Mouse (Mus musculus) hindbrain, embryonic 16.5 days (tissue): ENCODE data around the gene Tbc1d30. TPM values are rescaled to one million over a fixed set of nuclear protein-coding genes. Genes with fewer than 3 reads are reported as not detected.
"Not testable (repeated sequence)": the region's sequence is repeated elsewhere in the genome, so short reads cannot be mapped to it uniquely, and the experiment has no call there.

Source experiments
- ATAC-seq: fragments of 200-750 bp; cut with Nextera tagmentation; 2 replicates; pipeline ENCODE4 v1.8.0; 2017; ENCODE audit warnings: moderate TSS enrichment, moderate library complexity
- H3K27ac ChIP-seq: fragments of 300-500 bp; sonication (generic); 2 replicates; pipeline ENCODE4 v1.5.1; 2014; ENCODE audit warnings: low read depth, mild to moderate bottlenecking, control low read depth, low read length, moderate library complexity
- H3K27me3 ChIP-seq: fragments of 300-500 bp; sonication (generic); replicated peaks from 2 replicates; pipeline ENCODE4 v1.6.1; 2014; ENCODE audit warnings: low read length; ENCODE audit not compliant: control insufficient read depth, insufficient read depth
- H3K36me3 ChIP-seq: fragments of 300-500 bp; sonication (generic); 2 replicates; pipeline ENCODE4 v1.6.1; 2014; ENCODE audit warnings: mild to moderate bottlenecking, low read length, moderate library complexity, mixed read lengths; ENCODE audit not compliant: control insufficient read depth, insufficient read depth
- H3K4me1 ChIP-seq: fragments of 300-500 bp; sonication (generic); 2 replicates; pipeline ENCODE4 v1.6.1; 2014; ENCODE audit warnings: low read depth, low read length; ENCODE audit not compliant: control insufficient read depth, insufficient read depth
- H3K4me2 ChIP-seq: fragments of 300-500 bp; sonication (generic); 2 replicates; pipeline ENCODE4 v1.6.1; 2014; ENCODE audit warnings: mild to moderate bottlenecking, low read length, control low read depth, moderate library complexity
- H3K4me3 ChIP-seq: fragments of 300-500 bp; sonication (generic); 2 replicates; pipeline ENCODE4 v1.5.1; 2014; ENCODE audit warnings: mild to moderate bottlenecking, low read length, control low read depth, moderate library complexity
- H3K9ac ChIP-seq: fragments of 300-500 bp; sonication (generic); 2 replicates; pipeline ENCODE4 v1.6.1; 2014; ENCODE audit warnings: low read depth, mild to moderate bottlenecking, control low read depth, low read length, moderate library complexity
- H3K9me3 ChIP-seq: fragments of 300-500 bp; sonication (generic); 2 replicates; pipeline ENCODE4 v1.6.1; 2014; ENCODE audit warnings: mild to moderate bottlenecking, low read length, moderate library complexity; ENCODE audit not compliant: control insufficient read depth
- WGBS: fragments of 180-500 bp; shearing (Covaris S2); extraction: QIAGEN DNeasy Blood & Tissue Kit; methylation state at CpG from one replicate; pipeline ENCODE4 v1.1.7; 2014; 5-methylcytosine and 5-hydroxymethylcytosine counted together
- polyA plus RNA-seq: library from polyadenylated mRNA; unstranded; fragments of >200 nt; fragmentation: Nextera tagmentation; extraction: Ambion mirVana; gene quantifications from 2 replicates; pipeline ENCODE4 v1.2.1, GENCODE M21; 2015

Tbc1d30 gene
- polyA plus RNA-seq, 1 experiment from 2014 or later, result 16.6 TPM

GRCm38 (mm10) chr10:121350357-121351065, 567 bp downstream of the Tbc1d30 start:
- Histone ChIP-seq H3K4me3 (peak overlapping the region; percentile 54), H3K27ac (no peak overlapping the region), H3K9ac (peak overlapping the region; percentile 65), H3K4me2 (peak overlapping the region; percentile 96), H3K27me3 (peaks cover 21% of the 10 kb centered on the region), H3K9me3 (no peaks in the 10 kb centered on the region), H3K4me1 (peaks cover 13% of the 10 kb centered on the region), H3K36me3 (no peaks in the 10 kb centered on the region)
- 1% methylated on average over 35 of the region's 35 CpGs for WGBS
- peak; percentile 64; the same call in 1 of the 2 replicates for ATAC-seq

- 56% methylated on average over 5 of the region's 5 CpGs for WGBS
- H3K4me3 ChIP-seq, result no peak overlapping the region
- H3K9ac ChIP-seq, result no peak overlapping the region
- no peak for ATAC-seq
- no peak overlapping the region for H3K4me2 ChIP-seq
- H3K27ac ChIP-seq, result no peak overlapping the region
- H3K4me1 ChIP-seq, result peaks cover 13% of the 10 kb centered on the region
- no peaks in the 10 kb centered on the region for H3K36me3 ChIP-seq
- peaks cover 21% of the 10 kb centered on the region for H3K27me3 ChIP-seq
- no peaks in the 10 kb centered on the region for H3K9me3 ChIP-seq
Measured at GRCm38 (mm10) chr10:121349244-121349643, 1.8 kb downstream of the Tbc1d30 start.

- Histone ChIP-seq H3K4me3 (no peak overlapping the region), H3K4me1 (peaks cover 4% of the 10 kb centered on the region), H3K27ac (no peak overlapping the region), H3K9ac (no peak overlapping the region), H3K4me2 (no peak overlapping the region), H3K27me3 (0 out of 2 replicates have a peak, but pooled peaks cover 1% of the 10 kb centered on the region), H3K9me3 (no peaks in the 10 kb centered on the region), H3K36me3 (no peaks in the 10 kb centered on the region)
- WGBS, result 76% methylated on average over 6 of the region's 6 CpGs
- no peak for ATAC-seq
Measured at GRCm38 (mm10) chr10:121343867-121344266, 7.2 kb downstream of the Tbc1d30 start.

- Histone ChIP-seq H3K36me3 (no peaks in the 10 kb centered on the region), H3K27me3 (no peaks in the 10 kb centered on the region), H3K4me1 (peaks cover 4% of the 10 kb centered on the region), H3K9ac (no peak overlapping the region), H3K4me2 (no peak overlapping the region), H3K9me3 (no peaks in the 10 kb centered on the region), H3K27ac (no peak overlapping the region), H3K4me3 (no peak overlapping the region)
- no peak for ATAC-seq
- 99% methylated on average over 10 of the region's 10 CpGs for WGBS
Measured at GRCm38 (mm10) chr10:121342260-121342659, 8.8 kb downstream of the Tbc1d30 start.

GRCm38 (mm10) chr10:121340754-121341593, 10.1 kb downstream of the Tbc1d30 start:
- peak; percentile 64 for ATAC-seq
- Histone ChIP-seq H3K9ac (no peak overlapping the region), H3K4me1 (peaks cover 4% of the 10 kb centered on the region), H3K27ac (no peak overlapping the region), H3K4me2 (peak overlapping the region; percentile 15; the same call in 1 of the 2 replicates), H3K4me3 (no peak overlapping the region), H3K9me3 (no peaks in the 10 kb centered on the region), H3K27me3 (no peaks in the 10 kb centered on the region), H3K36me3 (no peaks in the 10 kb centered on the region)
- WGBS, result 50% methylated on average over 11 of the region's 11 CpGs

- H3K4me1 ChIP-seq, H3K36me3 ChIP-seq, ATAC-seq, H3K9me3 ChIP-seq, H3K4me3 ChIP-seq, H3K27ac ChIP-seq, H3K4me2 ChIP-seq, H3K9ac ChIP-seq, H3K27me3 ChIP-seq: not testable (repeated sequence)
- WGBS, result 80% methylated on average over 14 of the region's 14 CpGs
Measured at GRCm38 (mm10) chr10:121336536-121336935, 14.5 kb downstream of the Tbc1d30 start.

- H3K36me3 ChIP-seq, result no peaks in the 10 kb centered on the region
- H3K9me3 ChIP-seq, result no peaks in the 10 kb centered on the region
- no peak overlapping the region for H3K4me2 ChIP-seq
- no peak for ATAC-seq
- H3K9ac ChIP-seq, result no peak overlapping the region
- WGBS, result 76% methylated on average over 3 of the region's 3 CpGs
- H3K4me1 ChIP-seq, result no peaks in the 10 kb centered on the region
- no peak overlapping the region for H3K4me3 ChIP-seq
- H3K27ac ChIP-seq, result no peak overlapping the region
- H3K27me3 ChIP-seq, result no peaks in the 10 kb centered on the region
Measured at GRCm38 (mm10) chr10:121334576-121334975, 16.5 kb downstream of the Tbc1d30 start.

- no peaks in the 10 kb centered on the region for H3K9me3 ChIP-seq
- H3K27ac ChIP-seq, result no peak overlapping the region
- 8% methylated on average over 7 of the region's 7 CpGs for WGBS
- no peaks in the 10 kb centered on the region for H3K36me3 ChIP-seq
- H3K4me3 ChIP-seq, result no peak overlapping the region
- no peak overlapping the region for H3K9ac ChIP-seq
- no peaks in the 10 kb centered on the region for H3K4me1 ChIP-seq
- no peaks in the 10 kb centered on the region for H3K27me3 ChIP-seq
- no peak for ATAC-seq
- H3K4me2 ChIP-seq, result no peak overlapping the region
Measured at GRCm38 (mm10) chr10:121330940-121331339, 20.1 kb downstream of the Tbc1d30 start.

GRCm38 (mm10) chr10:121329586-121329985, 21.5 kb downstream of the Tbc1d30 start:
- Histone ChIP-seq H3K27me3 (no peaks in the 10 kb centered on the region), H3K9ac (no peak overlapping the region), H3K4me3 (no peak overlapping the region), H3K27ac (no peak overlapping the region), H3K4me1 (no peaks in the 10 kb centered on the region), H3K36me3 (no peaks in the 10 kb centered on the region), H3K9me3 (no peaks in the 10 kb centered on the region), H3K4me2 (no peak overlapping the region)
- WGBS, result 78% methylated on average over 4 of the region's 4 CpGs
- no peak for ATAC-seq
